Mouse (Mus musculus) cerebellum, adult 2 months (tissue): ENCODE data around the gene Mtmr6.

Experiments
- CTCF ChIP-seq: fragments of 200-500 bp; IDR thresholded peaks from 2 replicates; pipeline ENCODE4 v1.5.1; 2011; ENCODE audit warnings: low read depth, mild to moderate bottlenecking, control low read depth, low read length, moderate library complexity, borderline replicate concordance; ENCODE audit not compliant: insufficient read depth
- POLR2A ChIP-seq: fragments of 200-500 bp; IDR thresholded peaks from 2 replicates; pipeline ENCODE4 v1.6.1; 2011; ENCODE audit warnings: low read length, control low read depth, borderline replicate concordance; ENCODE audit not compliant: insufficient read depth

GRCm38 (mm10) chr14:60250879-60251278 lies 14.1 kb upstream of the Mtmr6 start:
- TF ChIP-seq CTCF = no peak
- no peak for TF ChIP-seq POLR2A
